Comparison of ENCODE assay signal across 8 mouse cellular contexts in genomic region chr12:69158366-69158764, GRCm38 (mm10). TPM values are rescaled to one million over a fixed set of nuclear protein-coding genes. Genes with fewer than 3 reads are reported as not detected.
A peak's percentile ranks its signal among the peaks of the same experiment; 100 is the strongest.
DNase-seq lines count a peak whose midpoint lies in the region; ATAC-seq and TF ChIP-seq lines count a peak whose summit lies in the region.

No protein-coding gene starts in this region.

- peak overlapping the region; percentile 96 for H3K4me3 ChIP-seq in heart, embryonic 12.5 days
- peak overlapping the region; percentile 87 to 100 for H3K4me3 ChIP-seq in MEL (ENCODE audit: control insufficient read depth in 1 of 2, insufficient read depth in 1 of 2, low read depth in 2 of 2, low read length in 2 of 2)
- H3K4me3 ChIP-seq in forebrain, postnatal 0 days (ENCODE audit: low read depth, low read length): peak overlapping the region; percentile 65

- H3K36me3 ChIP-seq in heart, embryonic 12.5 days: peaks cover 22% of the 10 kb centered on the region
- H3K36me3 ChIP-seq in MEL (ENCODE audit: control insufficient read depth in 1 of 2, insufficient read depth in 2 of 2, low read length in 2 of 2): peaks cover 8 to 18% of the 10 kb centered on the region in 2 experiments
- peaks cover 14% of the 10 kb centered on the region; the same call in 1 of the 2 replicates for H3K36me3 ChIP-seq in forebrain, postnatal 0 days (ENCODE audit: insufficient read depth)

- peak overlapping the region; percentile 99 for H3K9ac ChIP-seq in heart, embryonic 12.5 days
- peak overlapping the region; percentile 99 for H3K9ac ChIP-seq in MEL (ENCODE audit: control insufficient read depth, low read depth, low read length, poor library complexity, severe bottlenecking)
- H3K9ac ChIP-seq in forebrain, postnatal 0 days: peak overlapping the region; percentile 86

- intact Hi-C loops in heart, postnatal 10 days (cut with DNase I): no loop called here

- no peak for DNase-seq in heart, postnatal 10 days
- DNase-seq in MEL (ENCODE audit: low read depth, low spot score): peak; percentile 55
- no peak for DNase-seq in forebrain, postnatal 0 days
- no peak for DNase-seq in layer of hippocampus, adult 9-11 months
- no peak for DNase-seq in testis, postnatal 10 days (ENCODE audit: low spot score)
- DNase-seq in spleen, postnatal 4 days (ENCODE audit: low spot score in 2 of 2): no peak

- H3K9me3 ChIP-seq in heart, embryonic 12.5 days (replicated peaks): no peaks in the 10 kb centered on the region
- no peaks in the 10 kb centered on the region for H3K9me3 ChIP-seq in MEL (replicated peaks; ENCODE audit: insufficient read depth, low read length)
- H3K9me3 ChIP-seq in forebrain, postnatal 0 days (ENCODE audit: low read length): no peaks in the 10 kb centered on the region

- WGBS in heart, embryonic 12.5 days: under 1% methylated on average over 19 of the region's 19 CpGs
- 2% methylated on average over 19 of the region's 19 CpGs for WGBS in forebrain, postnatal 0 days

- peak overlapping the region; percentile 70 for H3K4me2 ChIP-seq in heart, embryonic 12.5 days
- peak overlapping the region; percentile 55 for H3K4me2 ChIP-seq in forebrain, postnatal 0 days (ENCODE audit: low read depth)

- no peak for TF ChIP-seq EP300 in MEL (IDR thresholded peaks at IDR 0.05; ENCODE audit: low read depth in 1 of 2, low read length in 2 of 2)

- no peak for TF ChIP-seq RAD21 in MEL (IDR thresholded peaks at IDR 0.05; ENCODE audit: low read depth, low read length)

- no peak for TF ChIP-seq CTCF in MEL (IDR thresholded peaks at IDR 0.05 in 2 of 3, conservative IDR thresholded peaks at IDR 0.05 in 1 of 3; ENCODE audit: control insufficient read depth in 1 of 3, insufficient read depth in 1 of 3, low read depth in 2 of 3, low read length in 3 of 3, poor library complexity in 1 of 3, severe bottlenecking in 1 of 3)
- no peak for TF ChIP-seq CTCF in forebrain, postnatal 0 days (IDR thresholded peaks at IDR 0.05; ENCODE audit: low read depth)

- no peak; a peak in 1 of 4 replicates for TF ChIP-seq POLR2A in MEL (IDR thresholded peaks at IDR 0.05; ENCODE audit: control insufficient read depth in 1 of 2, insufficient read depth in 1 of 2, low read depth in 1 of 2, low read length in 2 of 2, poor library complexity in 1 of 2)

- peaks cover 11% of the 10 kb centered on the region for H3K79me2 ChIP-seq in MEL (ENCODE audit: control insufficient read depth, insufficient read depth, low read length, poor library complexity)

- peak overlapping the region; percentile 98 for H3K27ac ChIP-seq in heart, embryonic 12.5 days (ENCODE audit: poor library complexity, severe bottlenecking)
- H3K27ac ChIP-seq in MEL (ENCODE audit: control insufficient read depth, low read depth, low read length): peak overlapping the region; percentile 93
- peak overlapping the region; percentile 96 for H3K27ac ChIP-seq in forebrain, postnatal 0 days (ENCODE audit: low read depth, low read length)

- peaks cover 10% of the 10 kb centered on the region for H3K4me1 ChIP-seq in heart, embryonic 12.5 days (replicated peaks)
- H3K4me1 ChIP-seq in MEL (ENCODE audit: control insufficient read depth in 1 of 2, insufficient read depth in 2 of 2, low read length in 2 of 2): peaks cover 0 to 11% of the 10 kb centered on the region in 2 experiments; a peak in 3 of 4 replicates
- H3K4me1 ChIP-seq in forebrain, postnatal 0 days (ENCODE audit: insufficient read depth): peaks cover 5% of the 10 kb centered on the region; the same call in 1 of the 2 replicates

- no peaks in the 10 kb centered on the region for H3K27me3 ChIP-seq in heart, embryonic 12.5 days (replicated peaks)
- H3K27me3 ChIP-seq in MEL (ENCODE audit: control insufficient read depth in 1 of 2, insufficient read depth in 2 of 2, low read length in 2 of 2): no peaks in the 10 kb centered on the region
- no peaks in the 10 kb centered on the region for H3K27me3 ChIP-seq in forebrain, postnatal 0 days (ENCODE audit: insufficient read depth, low read length)

- ATAC-seq in heart, embryonic 12.5 days (ENCODE audit: insufficient number of reproducible peaks, low FRiP score): no peak
- ATAC-seq in forebrain, postnatal 0 days: no peak
- ATAC-seq in megakaryocyte progenitor cell, adult 5-6 weeks (replicated peaks; ENCODE audit: poor library complexity): peak; percentile 3; the same call in 1 of the 2 replicates

TF ChIP-seq in MEL, 35 proteins besides CTCF, POLR2A, EP300 and RAD21:
- TF ChIP-seq CHD1 (IDR thresholded peaks at IDR 0.05; ENCODE audit: low read depth, low read length) (peak; percentile 58), JUND (IDR thresholded peaks at IDR 0.05; ENCODE audit: low read depth, low read length) (no peak)

RNA-seq across cellular contexts. Expression of gene Rps29, which starts 0.6 kb away (rescaled TPM):
- 1,310 and 1,336 TPM in 2 replicates for polyA plus RNA-seq in heart, embryonic 12.5 days (2016; fragmentation: Nextera tagmentation; extraction: Ambion mirVana)
- 1,000 to 10,000 TPM; 1,683 to 1,690 TPM for total RNA-seq in heart, postnatal 10 days (2021)
- total RNA-seq in MEL (2012; rRNA removed): 4,641 and 5,133 TPM in 2 replicates
- 1,000 to 10,000 TPM in 1 of 2 experiments, 100 to 1,000 TPM in 1; 450 to 1,410 TPM for polyA plus RNA-seq in MEL (2012; ENCODE audit: insufficient read depth in 1 of 2, insufficient read length in 2 of 2, low read depth in 1 of 2, low replicate concordance in 2 of 2, missing spikeins in 1 of 2)
- total RNA-seq in forebrain, postnatal 0 days (2014; rRNA removed): 333 and 593 TPM in 2 replicates
- polyA plus RNA-seq in forebrain, postnatal 0 days (2015; fragmentation: Nextera tagmentation; extraction: Ambion mirVana): 1,372 and 1,968 TPM in 2 replicates
- 2,352 and 2,382 TPM in 2 replicates for total RNA-seq in megakaryocyte progenitor cell, adult 5-6 weeks (2015)
- 2,189 and 3,108 TPM in 2 replicates for total RNA-seq in megakaryocyte progenitor cell, adult 5-6 weeks (2017)

RNA-seq across cellular contexts. Expression of gene Lrr1, which starts 10.2 kb away (rescaled TPM):
- polyA plus RNA-seq in heart, embryonic 12.5 days (2016; fragmentation: Nextera tagmentation; extraction: Ambion mirVana): 16.1 and 17.5 TPM in 2 replicates
- total RNA-seq in heart, postnatal 10 days (2021): 1 to 10 TPM; 1.4 to 2.0 TPM
- 10.2 and 14.1 TPM in 2 replicates for total RNA-seq in MEL (2012; rRNA removed)
- 10 to 100 TPM in 1 of 2 experiments, not detected in 1; 23.1 TPM for polyA plus RNA-seq in MEL (2012; ENCODE audit: insufficient read depth in 1 of 2, insufficient read length in 2 of 2, low read depth in 1 of 2, low replicate concordance in 2 of 2, missing spikeins in 1 of 2)
- total RNA-seq in forebrain, postnatal 0 days (2014; rRNA removed): 0.71 and 0.85 TPM in 2 replicates
- polyA plus RNA-seq in forebrain, postnatal 0 days (2015; fragmentation: Nextera tagmentation; extraction: Ambion mirVana): 2.3 and 3.6 TPM in 2 replicates
- 32.3 and 40.5 TPM in 2 replicates for total RNA-seq in megakaryocyte progenitor cell, adult 5-6 weeks (2015)
- 11.6 and 17.9 TPM in 2 replicates for total RNA-seq in megakaryocyte progenitor cell, adult 5-6 weeks (2017)

RNA-seq across cellular contexts. Expression of gene Rpl36al, which starts 25.5 kb away (rescaled TPM):
- polyA plus RNA-seq in heart, embryonic 12.5 days (2016; fragmentation: Nextera tagmentation; extraction: Ambion mirVana): 572 and 579 TPM in 2 replicates
- total RNA-seq in heart, postnatal 10 days (2021): 100 to 1,000 TPM; 259 to 277 TPM
- 1,318 and 1,322 TPM in 2 replicates for total RNA-seq in MEL (2012; rRNA removed)
- polyA plus RNA-seq in MEL (2012; ENCODE audit: insufficient read depth in 1 of 2, insufficient read length in 2 of 2, low read depth in 1 of 2, low replicate concordance in 2 of 2, missing spikeins in 1 of 2): 100 to 1,000 TPM in 1 of 2 experiments, not detected in 1; 696 TPM
- total RNA-seq in forebrain, postnatal 0 days (2014; rRNA removed): 194 and 311 TPM in 2 replicates
- polyA plus RNA-seq in forebrain, postnatal 0 days (2015; fragmentation: Nextera tagmentation; extraction: Ambion mirVana): 396 and 530 TPM in 2 replicates
- 1,035 and 1,112 TPM in 2 replicates for total RNA-seq in megakaryocyte progenitor cell, adult 5-6 weeks (2015)
- 1,330 and 1,393 TPM in 2 replicates for total RNA-seq in megakaryocyte progenitor cell, adult 5-6 weeks (2017)

RNA-seq across cellular contexts. Expression of gene Mgat2, which starts 25.6 kb away (rescaled TPM):
- 56.2 and 56.8 TPM in 2 replicates for polyA plus RNA-seq in heart, embryonic 12.5 days (2016; fragmentation: Nextera tagmentation; extraction: Ambion mirVana)
- 10 to 100 TPM; 27.8 to 32.4 TPM for total RNA-seq in heart, postnatal 10 days (2021)
- 43.3 and 65.3 TPM in 2 replicates for total RNA-seq in MEL (2012; rRNA removed)
- polyA plus RNA-seq in MEL (2012; ENCODE audit: insufficient read depth in 1 of 2, insufficient read length in 2 of 2, low read depth in 1 of 2, low replicate concordance in 2 of 2, missing spikeins in 1 of 2): 10 to 100 TPM in 1 of 2 experiments, not detected in 1; 40.9 TPM
- 61.7 and 66.6 TPM in 2 replicates for total RNA-seq in forebrain, postnatal 0 days (2014; rRNA removed)
- polyA plus RNA-seq in forebrain, postnatal 0 days (2015; fragmentation: Nextera tagmentation; extraction: Ambion mirVana): 49.1 and 50.5 TPM in 2 replicates
- total RNA-seq in megakaryocyte progenitor cell, adult 5-6 weeks (2015): 145 TPM in 2 replicates
- total RNA-seq in megakaryocyte progenitor cell, adult 5-6 weeks (2017): 149 and 155 TPM in 2 replicates

RNA-seq across cellular contexts. Expression of gene Gm49383, which starts 38.5 kb away (rescaled TPM):
- polyA plus RNA-seq in heart, embryonic 12.5 days (2016; fragmentation: Nextera tagmentation; extraction: Ambion mirVana): 18.5 and 19.4 TPM in 2 replicates
- 1 to 10 TPM; 4.9 to 6.6 TPM for total RNA-seq in heart, postnatal 10 days (2021)
- 25.2 and 27.5 TPM in 2 replicates for total RNA-seq in MEL (2012; rRNA removed)
- polyA plus RNA-seq in MEL (2012; ENCODE audit: insufficient read depth in 1 of 2, insufficient read length in 2 of 2, low read depth in 1 of 2, low replicate concordance in 2 of 2, missing spikeins in 1 of 2): 10 to 100 TPM in 1 of 2 experiments, not detected in 1; 28.8 TPM
- 4.5 and 5.7 TPM in 2 replicates for total RNA-seq in forebrain, postnatal 0 days (2014; rRNA removed)
- polyA plus RNA-seq in forebrain, postnatal 0 days (2015; fragmentation: Nextera tagmentation; extraction: Ambion mirVana): 8.8 and 11.7 TPM in 2 replicates
- 4.9 and 6.8 TPM in 2 replicates for total RNA-seq in megakaryocyte progenitor cell, adult 5-6 weeks (2015)
- 31.7 and 39.3 TPM in 2 replicates for total RNA-seq in megakaryocyte progenitor cell, adult 5-6 weeks (2017)
